Mouse (Mus musculus) stomach, postnatal 0 days (tissue): Measurements from ENCODE around the gene Rnasek.
A peak's percentile ranks its signal among the peaks of the same experiment; 100 is the strongest.

Experiments
- CTCF ChIP-seq: IDR thresholded peaks from 2 replicates; pipeline ENCODE4 v1.5.1; 2016; ENCODE audit warnings: antibody characterized with exemption, low read depth, mild to moderate bottlenecking, moderate library complexity
- EP300 ChIP-seq: optimal IDR thresholded peaks from 2 replicates; pipeline ENCODE3; 2016; ENCODE audit warnings: antibody characterized with exemption

DNA sequence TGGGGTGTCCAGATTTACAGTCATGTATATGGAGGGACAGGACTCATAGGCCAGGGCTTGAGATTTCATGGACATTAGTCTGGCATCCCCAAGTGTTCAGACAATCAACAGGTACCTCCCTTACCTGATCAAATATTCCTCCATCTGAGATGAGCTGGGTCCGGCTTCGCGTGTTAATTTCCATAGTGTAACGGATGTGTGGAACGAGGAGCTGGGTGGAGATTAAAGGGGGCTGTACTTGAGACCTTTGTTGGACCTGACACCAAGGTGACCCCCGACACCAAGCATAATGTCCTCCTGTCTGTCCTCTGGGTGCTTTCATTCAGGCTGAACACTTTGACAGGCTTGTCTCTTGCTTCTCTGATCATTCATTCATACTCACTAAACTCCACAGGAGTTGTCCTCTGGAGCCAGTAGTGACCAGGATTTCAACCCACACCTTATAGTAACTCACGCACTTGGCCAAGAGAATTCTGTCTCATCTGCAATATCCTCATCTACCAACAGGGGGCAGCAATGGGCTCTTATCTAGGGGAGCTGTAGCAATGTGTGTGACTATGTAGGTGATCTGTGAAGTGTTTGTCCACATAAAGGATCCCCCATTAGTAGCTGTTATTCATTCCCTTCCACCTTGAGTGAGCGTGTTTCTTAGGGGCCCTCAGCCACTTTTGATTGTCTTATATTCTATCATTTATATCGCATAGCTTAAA, 7.6 kb upstream of the Rnasek start:
- TF ChIP-seq EP300 (no peak), CTCF (peak; percentile 93)
